Mouse (Mus musculus): ENCODE measurements around the gene Cpne2.

Gene Cpne2

DNA sequence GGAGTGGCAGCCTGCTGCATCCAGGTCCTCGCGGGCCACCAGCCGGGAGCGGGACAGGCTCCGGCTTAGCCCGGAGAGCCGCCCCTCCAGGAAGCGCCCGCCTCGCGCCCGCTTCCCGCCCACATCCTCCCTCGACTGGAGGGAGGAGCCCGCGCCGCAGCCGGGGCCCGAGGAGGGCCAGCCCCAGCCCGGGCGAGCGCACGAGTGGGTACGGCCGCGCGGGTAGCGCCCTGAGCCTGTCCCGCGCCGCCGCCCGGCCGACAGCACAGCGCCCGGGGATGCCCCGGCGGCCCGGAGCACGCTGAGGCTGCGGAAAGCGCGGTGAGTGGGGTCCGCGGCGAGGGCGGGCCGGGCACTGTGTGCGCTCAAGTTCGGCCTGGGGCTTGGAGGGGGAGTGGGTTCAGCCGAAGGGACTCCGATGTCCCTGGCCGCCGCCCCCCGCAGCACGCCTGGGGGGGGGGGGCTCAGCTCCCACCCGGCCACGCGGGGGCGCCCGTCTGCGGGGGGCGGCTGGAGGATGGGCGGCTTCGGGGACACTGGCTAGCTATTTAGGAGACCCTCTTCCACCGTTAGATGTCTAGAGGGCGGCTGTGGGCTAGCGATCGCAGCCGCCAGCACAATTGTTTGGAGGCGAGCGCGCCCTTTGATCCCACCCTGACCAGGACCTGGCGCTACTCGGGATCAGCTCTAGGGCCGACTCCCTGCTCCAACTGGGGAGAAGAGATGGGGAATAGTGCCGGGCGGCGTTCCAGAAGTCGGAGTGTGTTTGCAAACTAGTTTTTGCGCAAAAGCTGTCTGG, at the start of gene Cpne2:
Gene Cpne2, plus strand, starts transcription at position 118 of the 799 bp plus-strand sequence.
- in situ Hi-C loops (cut with MboI): no loop called here

DNA sequence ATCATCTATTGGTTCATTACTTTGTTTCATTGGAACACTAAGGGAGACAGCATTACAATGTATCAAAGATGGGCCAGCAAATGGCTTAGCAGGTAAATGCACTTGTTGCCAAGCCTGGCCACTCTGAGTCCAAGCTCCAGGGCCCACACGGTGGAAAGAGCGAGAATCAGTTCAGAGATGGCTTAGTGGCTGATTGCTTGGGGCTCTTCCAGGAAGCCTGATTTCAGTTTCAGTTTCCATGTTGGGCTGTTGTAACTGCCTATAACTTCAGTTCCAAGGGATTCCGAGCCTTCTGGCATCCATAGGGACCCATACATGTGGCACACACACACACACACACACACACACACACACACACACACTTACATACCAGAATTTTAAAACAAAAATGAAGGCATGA, 47.5 kb upstream of the Cpne2 start:
- in situ Hi-C loops (cut with MboI): no loop called here

DNA sequence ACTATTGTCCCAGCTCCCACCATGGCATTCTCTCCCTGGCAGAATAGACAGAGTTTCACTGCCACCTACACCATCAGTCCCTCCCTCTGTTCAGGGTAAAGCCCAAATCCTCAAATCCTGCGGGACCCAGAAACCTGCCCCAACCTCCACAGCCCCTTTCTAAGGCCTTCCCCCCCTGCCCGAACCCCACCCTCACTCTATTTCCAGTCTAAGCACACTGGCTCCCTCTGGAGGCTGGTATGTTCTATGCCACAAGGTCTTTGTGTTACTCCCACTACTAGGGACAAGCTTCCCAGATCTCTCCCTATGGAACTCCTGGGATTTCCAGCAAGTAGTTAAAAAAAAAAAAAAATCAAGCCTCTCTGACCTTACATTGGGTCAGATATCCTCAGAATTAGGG, 46.9 kb upstream of the Cpne2 start:
- in situ Hi-C loops (cut with MboI): no loop called here

DNA sequence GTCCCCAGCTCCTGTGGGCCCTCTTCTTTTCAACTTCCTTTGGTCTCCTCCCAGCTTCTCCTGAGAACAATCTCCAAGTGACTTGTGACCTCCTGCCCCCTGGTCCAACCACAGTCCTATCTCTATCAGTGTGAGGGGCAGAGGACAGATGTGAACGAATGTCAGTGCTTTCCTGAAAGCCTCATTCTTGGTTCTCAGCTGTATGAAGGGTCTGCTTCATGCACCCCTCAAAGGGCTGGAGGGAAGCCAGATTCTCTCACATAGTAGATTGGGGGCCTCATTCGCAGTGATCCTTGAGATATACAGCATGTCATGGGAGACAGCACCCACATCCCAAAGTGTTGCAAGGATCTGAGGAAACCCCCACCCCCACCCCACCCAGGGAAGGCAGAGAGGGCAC, 44.8 kb upstream of the Cpne2 start:
- in situ Hi-C loops (cut with MboI): no loop called here

DNA sequence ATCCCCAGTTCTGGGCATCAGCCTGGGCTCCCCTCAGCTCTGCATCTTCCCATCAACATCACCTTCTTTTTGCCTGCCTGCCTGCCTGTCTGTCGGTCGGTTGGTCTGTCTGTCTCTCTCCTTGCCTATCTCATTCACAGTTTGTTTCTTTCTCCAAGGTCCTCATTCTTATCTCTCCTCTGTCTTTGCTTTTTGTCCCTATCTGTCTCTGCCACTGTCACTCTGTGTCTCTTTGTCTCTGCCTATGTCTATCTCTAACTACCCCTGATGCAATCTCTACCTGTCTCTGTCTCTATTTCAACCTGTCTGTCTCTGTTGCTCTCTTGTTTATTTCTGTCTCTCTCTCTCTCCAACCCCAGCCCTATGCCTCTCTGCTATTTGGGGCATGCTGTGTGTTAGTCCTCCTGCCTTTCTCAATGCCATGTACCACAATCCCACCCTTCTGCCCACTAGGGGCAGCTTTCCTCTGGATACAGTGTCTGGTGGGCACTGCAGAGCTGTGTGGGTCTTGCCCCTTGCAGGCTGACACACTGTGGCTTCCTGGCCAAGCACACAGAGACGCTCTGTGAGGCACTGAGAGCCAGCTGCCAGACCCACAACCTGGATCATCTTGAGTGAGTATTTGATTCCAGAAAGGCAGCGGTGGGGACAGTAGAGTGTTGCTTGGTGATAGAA, 42.8 kb upstream of the Cpne2 start:
- in situ Hi-C loops (cut with MboI): loop anchor here (5.0 kb wide), 1 partner anchor 158 kb away; no protein-coding TSS in a partner anchor

DNA sequence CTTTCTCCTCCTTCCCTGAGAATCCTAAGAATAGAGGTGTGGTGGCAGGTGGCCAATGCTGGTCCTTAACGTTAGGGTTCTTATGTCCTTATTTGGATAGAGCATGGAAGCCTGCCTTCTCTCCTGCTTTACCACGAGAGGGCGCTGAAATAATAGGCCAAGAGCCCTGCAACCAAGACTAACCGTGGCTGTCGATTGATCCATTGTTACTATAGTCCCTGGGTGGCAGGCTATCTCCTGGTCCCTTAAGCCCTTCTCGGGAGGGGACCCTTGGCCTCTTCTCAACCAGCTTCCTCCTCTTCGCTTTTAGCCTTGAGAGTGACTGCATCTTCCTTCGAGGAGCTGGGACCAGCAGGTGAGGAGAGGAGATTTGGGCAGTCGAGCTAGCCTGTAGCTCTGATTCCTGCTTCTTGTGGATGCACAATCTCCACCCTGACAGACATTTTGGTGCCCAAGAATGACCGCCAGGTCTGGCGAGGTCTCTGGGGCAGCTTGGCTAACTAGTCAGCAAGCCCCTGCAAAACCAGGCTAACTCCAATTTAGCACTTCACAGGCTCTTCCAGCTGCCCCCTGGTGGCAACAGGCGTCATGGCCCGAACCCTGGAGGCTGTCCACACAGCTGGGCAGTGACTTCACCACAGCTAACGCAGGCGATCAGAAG, 40.6 kb upstream of the Cpne2 start:
- in situ Hi-C loops (cut with MboI): loop anchor here (5.0 kb wide), 1 partner anchor 160 kb away; no protein-coding TSS in a partner anchor

DNA sequence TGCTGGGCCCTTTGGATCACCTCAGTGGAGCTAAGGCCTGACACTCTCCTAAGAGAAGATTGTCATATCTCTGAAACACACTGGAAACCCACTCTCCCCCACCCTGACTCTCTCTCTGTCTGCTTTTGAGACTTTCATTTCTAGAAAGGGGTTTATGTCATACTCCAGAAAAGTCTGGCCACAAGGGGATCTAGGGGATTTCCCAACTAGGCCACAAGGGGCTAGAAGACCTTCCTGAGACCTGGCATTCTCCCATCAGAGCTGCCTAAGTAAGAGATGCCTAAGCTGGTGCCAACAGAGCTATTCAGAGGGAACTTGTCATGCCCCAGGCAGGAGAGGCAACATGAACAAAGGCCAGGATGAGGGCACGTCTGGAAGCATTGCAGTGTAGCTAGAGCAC, 39.5 kb upstream of the Cpne2 start:
- in situ Hi-C loops (cut with MboI): loop anchor here (5.0 kb wide), 1 partner anchor 161 kb away; no protein-coding TSS in a partner anchor

DNA sequence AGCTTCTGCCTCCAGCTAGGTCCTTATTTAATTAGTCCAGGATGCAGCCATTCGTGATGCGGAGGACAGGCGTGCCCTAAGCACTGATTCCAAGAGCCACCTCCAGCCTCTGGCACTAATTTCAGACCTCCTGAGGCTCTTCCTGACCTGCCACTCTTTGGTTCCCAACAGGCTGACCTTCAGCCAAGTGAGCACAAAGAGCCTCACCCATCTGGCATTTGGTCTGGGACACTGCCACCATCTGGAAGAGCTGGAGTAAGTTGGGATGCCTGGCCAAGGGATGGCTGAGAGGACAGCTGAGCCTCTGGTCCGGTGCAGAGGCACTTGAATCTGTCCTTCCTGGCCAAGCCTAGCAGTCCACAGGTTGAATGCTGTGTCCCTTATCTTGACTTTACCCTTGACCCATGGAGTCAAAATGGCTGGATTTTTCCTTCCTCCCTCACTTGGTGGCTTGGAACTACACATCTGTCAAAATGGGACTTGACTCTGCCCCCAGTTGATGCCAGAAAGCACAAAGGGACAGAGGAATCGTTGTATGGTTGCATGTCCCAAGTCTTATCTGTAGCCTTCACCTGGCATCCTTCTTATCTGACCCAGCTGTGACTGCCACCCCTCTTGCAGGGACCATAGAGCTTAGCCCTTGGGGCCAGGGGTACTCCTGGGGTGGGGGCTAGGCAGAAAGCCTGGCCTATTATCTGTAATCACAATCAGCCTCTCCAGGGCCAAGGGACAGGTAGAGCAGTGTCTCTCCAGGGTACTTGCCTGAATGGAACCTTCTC, 17.2 kb upstream of the Cpne2 start:
- in situ Hi-C loops (cut with MboI): no loop called here

DNA sequence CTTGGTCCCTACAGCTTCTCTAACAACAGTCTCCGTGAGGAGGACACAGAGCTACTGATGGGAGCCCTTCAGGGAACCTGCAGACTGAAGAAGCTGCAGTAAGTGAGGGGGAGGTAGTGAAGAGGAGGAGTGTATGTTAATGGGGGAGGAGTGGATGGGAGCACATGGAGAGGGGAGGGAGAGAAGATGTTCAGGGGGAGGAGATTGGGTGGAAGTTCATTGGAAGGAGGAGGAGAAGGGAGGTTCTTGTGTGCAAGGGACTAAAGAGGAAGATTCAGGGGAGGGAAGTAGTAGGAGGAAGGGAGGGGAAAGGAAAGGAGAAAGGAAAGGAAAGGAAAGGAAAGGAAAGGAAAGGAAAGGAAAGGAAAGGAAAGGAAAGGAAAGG, 16.6 kb upstream of the Cpne2 start:
- in situ Hi-C loops (cut with MboI): no loop called here

DNA sequence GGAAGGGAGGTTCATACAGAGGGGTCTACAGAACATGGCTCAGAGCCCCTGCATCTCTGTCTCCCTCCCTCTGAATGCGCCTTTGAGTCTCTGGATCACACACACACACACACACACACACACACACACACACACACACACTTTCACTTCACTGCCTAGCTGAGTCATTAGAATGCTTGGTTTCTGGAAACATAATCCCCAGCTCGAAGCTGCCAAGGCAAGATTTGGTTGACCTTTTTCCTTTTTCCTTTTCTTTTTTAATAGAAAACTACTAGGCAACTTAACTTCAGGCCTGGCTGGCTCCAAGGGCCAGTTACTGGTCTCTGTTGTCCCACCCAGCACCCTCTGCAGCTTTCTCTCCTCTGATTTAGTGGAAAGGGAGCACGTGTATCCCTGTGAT, 16.0 kb upstream of the Cpne2 start:
- in situ Hi-C loops (cut with MboI): no loop called here

DNA sequence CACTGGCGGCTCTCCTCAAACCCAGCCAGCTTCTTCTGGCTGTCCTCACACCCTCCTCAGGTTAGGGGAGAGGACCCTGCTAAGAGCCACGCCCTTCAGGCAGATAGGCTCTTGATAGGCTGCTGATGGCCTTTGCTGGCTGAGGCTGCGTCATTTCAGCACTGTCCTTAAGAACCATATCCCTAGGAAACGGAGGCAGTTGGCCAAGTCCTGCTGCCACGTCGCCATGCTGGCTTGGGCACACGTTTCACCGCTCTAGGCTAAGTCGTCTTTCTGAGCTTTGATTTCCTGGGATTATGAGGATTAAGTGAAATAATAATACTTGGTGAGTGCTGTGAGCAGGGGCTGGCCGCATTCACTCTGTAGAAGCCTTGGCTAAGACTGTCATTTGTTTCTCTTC, 14.5 kb upstream of the Cpne2 start:
- in situ Hi-C loops (cut with MboI): no loop called here

DNA sequence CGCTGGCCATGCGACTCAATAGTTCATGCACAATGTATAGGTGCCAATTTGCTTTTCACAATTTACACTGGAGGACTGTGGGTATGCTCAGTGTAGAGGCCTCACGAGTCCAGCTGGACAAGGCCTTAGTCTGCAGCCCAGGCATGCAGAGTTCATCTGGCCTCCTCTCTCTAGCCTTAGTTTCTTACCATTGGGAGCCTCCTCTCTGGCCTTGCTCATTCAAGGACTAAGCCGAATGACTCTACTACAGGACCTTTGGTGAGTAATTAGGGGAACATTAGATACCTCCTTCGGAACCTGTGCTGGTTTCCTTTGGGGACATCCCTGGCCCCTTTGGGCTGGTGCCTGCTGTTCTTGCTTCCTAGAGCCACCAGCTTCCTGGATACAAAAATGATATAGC, 13.8 kb upstream of the Cpne2 start:
- in situ Hi-C loops (cut with MboI): no loop called here

DNA sequence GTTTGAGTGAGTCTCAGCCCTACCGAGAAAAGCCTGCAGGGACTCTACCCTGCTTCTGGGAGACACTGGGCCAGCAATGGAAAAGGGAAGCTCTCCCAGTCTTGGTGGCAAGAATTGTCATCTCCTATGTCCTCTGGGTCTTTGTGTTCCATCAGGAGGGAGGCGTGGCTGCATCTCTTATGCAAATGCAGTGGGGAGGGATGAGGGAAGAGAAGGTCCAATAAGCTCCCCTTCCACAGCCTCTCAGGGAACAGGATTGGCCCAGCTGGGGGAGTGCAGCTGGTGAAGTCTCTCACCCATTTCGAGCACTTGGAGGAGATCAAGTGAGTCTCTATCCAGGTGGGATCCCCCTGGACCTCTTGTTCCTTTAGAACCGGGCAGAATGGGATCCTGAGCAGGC, 11.3 kb upstream of the Cpne2 start:
- in situ Hi-C loops (cut with MboI): no loop called here

DNA sequence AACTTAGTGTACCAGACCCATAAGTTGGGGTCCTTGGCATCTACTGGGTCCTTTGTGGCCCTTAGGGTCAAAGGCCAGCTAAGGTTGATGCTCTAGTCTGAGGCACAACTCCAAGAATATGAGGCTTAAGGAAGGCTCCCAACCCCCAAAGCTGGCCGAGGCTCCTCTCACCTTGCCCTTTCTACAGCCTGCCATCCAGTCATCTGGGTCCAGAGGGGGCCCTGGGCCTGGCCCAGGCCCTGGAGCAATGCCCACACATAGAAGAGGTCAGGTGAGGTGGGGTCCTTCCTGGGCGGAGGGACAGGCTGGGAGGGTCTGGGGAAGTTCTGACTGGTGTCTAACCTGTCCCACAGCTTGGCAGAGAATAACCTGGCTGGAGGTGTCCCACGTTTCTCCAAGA, 10.3 kb upstream of the Cpne2 start:
- in situ Hi-C loops (cut with MboI): no loop called here

DNA sequence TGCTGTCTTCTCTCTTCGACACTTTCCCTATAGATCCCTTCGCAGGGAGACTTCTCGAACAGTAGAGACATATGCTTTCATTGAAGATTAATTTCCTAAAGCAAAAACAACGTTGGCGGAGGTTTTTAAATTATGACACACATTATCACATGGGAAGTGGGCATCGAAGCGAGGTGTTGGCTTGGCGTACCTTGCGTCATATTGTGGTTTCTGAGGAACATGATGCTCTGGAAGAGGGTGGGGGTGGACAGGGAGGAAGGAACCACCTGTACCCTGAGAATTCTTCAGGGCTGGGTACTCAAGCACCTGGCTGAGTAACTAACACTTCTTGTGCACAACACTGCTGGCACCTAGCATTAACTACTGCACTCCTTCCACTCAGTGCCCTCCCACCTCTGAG, 8.2 kb upstream of the Cpne2 start:
- in situ Hi-C loops (cut with MboI): no loop called here

DNA sequence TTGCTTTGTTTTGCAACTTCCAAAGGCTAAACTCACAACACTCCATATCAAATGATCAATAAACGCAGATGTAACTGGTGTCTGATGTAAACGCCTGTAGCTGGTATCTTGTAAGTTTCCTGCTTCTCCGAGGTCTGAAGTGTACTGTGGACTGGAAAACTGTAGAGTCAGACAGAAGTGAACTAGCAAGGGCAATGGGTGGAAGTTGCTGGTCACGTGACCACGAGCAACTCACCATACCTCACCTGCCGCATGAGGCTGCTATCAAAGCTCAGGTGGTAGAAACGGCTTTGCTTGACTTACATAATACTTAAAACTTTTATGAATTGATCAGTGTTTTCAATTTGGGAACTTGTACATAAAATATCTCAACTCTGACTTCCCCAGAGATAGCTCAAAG, 5.6 kb upstream of the Cpne2 start:
- in situ Hi-C loops (cut with MboI): no loop called here

DNA sequence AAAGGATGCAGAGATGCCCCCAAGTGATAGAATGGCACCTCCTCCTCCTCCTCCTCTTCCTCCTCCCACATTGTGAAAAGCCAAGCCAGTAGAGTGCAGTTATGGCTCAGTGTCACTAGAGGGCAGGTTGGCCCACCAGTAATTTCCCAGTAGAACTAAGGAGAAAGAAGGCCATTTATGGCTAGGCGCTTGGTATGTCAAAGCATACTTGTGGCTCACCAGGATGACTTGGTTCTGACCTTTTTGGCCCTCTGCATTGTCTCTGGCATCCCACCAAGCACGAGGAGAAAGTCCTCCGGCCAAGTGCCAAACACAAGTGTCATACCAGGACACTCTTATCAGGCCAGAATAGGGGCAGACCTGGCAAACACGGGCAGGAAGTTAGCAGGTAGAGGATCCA, 4.5 kb upstream of the Cpne2 start:
- in situ Hi-C loops (cut with MboI): no loop called here

DNA sequence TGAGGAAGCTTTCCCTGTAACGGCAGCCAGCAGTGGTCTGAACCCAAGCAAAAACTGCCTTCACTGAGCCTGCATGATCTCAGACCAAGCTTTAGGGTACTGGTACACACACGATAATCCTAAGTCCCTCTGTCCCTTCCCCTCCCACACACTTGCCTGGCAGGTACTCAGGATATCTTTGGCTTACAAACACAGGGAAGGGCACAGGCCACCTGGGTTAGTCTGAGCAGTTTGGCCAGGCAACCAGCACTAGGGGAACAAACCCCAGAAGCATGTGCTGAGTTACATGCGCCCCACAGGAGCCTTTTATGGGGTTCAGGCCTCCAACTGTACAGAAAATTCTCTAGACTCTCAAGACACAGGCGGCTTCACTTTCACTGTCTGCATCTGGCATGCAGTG, 2.9 kb upstream of the Cpne2 start:
- in situ Hi-C loops (cut with MboI): no loop called here

DNA sequence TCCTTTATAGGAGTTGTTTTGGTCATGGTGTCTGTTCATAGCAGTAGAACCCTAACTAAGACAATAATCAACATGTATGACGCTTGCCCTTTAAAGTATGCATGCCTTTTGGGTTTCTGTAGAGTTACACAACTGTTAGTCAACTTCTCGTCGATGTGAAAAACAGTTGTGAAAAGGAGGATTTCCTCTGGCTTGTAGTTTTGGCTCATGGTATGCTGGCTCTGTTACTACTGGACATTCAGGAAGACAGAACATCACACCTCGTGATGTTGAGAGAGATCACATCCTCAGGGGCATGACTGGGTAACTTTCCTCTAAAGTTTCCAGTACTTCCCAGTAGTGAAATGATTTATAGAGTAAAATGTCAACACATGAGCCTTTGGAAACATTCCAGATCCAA, 2.1 kb upstream of the Cpne2 start:
- in situ Hi-C loops (cut with MboI): no loop called here

DNA sequence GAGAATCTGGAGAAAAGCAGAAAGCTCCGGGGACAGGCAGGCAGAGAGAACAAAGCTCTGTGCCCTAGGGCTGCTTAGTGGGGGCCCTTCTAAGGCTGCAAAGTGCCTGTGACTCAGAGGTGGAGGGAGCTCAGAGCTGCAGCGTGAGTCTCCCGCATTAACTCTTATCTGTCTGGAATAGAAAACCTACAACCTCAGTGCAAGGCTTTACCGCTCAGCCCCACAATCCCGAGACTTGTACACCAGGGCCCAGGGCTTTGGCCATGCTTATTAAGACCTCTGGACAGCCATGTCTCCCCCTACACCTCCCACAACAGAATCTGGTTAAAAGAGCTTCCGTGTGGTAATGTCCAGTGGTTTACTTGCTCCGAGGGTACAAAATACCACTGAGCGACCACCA, 790 bp upstream of the Cpne2 start:
- in situ Hi-C loops (cut with MboI): no loop called here

DNA sequence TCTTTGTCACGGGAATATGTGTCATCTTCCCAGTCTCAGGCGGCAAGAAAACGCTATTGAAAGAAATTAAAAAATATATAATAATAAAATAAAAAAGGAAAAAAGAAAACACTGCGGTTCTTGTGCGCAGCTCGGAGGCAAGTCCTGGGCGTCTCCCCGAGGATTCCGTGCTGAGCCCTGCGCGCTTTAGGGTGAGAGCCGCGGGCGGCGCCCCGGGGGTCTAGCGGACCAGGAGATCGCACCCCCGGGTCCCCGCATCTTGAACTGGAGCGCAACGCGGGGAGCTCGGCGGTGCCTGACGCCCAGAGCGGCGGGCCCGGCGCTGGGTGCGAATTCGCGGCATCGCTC, 291 bp upstream of the Cpne2 start:
- in situ Hi-C loops (cut with MboI): no loop called here

DNA sequence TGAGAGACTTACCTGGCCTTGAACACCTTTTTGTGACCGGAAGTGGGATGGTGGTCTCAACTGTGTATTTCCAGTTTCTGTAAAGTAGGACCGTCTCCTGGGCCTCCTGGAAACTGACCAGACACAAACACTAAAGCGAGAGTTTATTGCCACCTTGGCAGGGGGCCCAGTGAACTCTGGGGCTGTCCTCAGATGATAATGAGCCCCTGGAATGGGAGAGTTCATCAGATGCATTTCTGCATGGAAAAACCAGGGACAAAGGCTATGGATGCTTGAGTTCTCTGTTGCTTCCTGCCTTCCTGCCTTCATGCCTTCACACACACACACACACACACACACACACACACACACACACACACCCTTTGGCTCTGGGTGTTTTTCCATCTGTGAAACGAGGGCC, 1.8 kb downstream of the Cpne2 start:
- in situ Hi-C loops (cut with MboI): no loop called here

All from mature B cell (primary cell).